Mouse (Mus musculus): ENCODE data around the gene Rasgef1b. TPM values are rescaled to one million over a fixed set of nuclear protein-coding genes. Genes with fewer than 3 reads are reported as not detected.

The Rasgef1b gene
- polyA plus RNA-seq (2017; shearing (Covaris generic)), result 5.4 TPM

DNA sequence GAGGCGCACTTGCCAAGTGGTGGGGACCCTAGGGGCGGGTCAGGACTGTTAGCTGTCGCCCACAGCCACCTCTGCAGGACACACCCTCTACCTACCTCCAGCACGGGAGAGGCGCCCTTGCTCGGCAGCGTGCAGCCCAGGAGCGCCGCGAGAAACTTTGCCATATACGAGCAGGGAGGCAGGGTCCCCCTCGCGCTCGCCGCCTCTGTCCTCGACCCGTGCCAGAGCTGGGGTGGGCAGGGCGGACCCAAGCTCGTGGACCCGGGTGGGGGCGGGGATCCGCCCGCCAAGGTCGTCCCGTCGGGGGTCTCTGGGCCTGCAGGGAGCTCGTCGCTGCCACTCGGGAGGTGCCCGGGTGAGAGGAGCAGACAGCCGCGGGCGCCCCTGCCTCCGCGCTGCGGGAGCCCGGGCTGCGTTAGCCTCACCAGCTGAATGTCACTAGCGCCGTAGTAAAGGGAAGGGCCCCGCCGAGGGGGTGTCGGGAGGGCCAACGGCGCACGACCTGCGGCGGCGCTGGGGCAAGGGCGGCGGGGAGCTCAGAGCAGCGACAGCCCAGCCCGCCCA is at the start of gene Rasgef1b:
Gene Rasgef1b, minus strand, starts transcription at position 417 of the 564 bp plus-strand sequence.

Other genes with a start within 250 kb of the Rasgef1b start
- not detected for gene Vamp9, start 177.2 kb upstream of the Rasgef1b start, polyA plus RNA-seq (2017; shearing (Covaris generic))
- gene Hnrnpd, start 249.9 kb upstream of the Rasgef1b start, polyA plus RNA-seq (2017; shearing (Covaris generic)), result 14.8 TPM
- gene 4930524J08Rik, start 250.0 kb upstream of the Rasgef1b start, polyA plus RNA-seq (2017; shearing (Covaris generic)), result not detected

All from inflammation-experienced regulatory T-cells, adult 16 weeks (primary cell).